Mouse (Mus musculus) neural tube, embryonic 12.5 days (tissue): ENCODE data around the gene Dph1. TPM values are rescaled to one million over a fixed set of nuclear protein-coding genes. Genes with fewer than 3 reads are reported as not detected.

Experiments used
- ATAC-seq: fragments of 200-750 bp; cut with Nextera tagmentation; 2 replicates; pipeline ENCODE4 v1.8.0; 2017; ENCODE audit warnings: low read depth, mild to moderate bottlenecking, moderate TSS enrichment, moderate library complexity; ENCODE audit not compliant: low FRiP score
- H3K27ac ChIP-seq: fragments of 300-500 bp; sonication (generic); 2 replicates; pipeline ENCODE4 v1.5.1; 2016
- H3K27me3 ChIP-seq: fragments of 300-500 bp; sonication (generic); replicated peaks from 2 replicates; pipeline ENCODE4 v1.6.1; 2016; ENCODE audit warnings: mild to moderate bottlenecking
- H3K36me3 ChIP-seq: fragments of 300-500 bp; sonication (generic); 2 replicates; pipeline ENCODE4 v1.6.1; 2016; ENCODE audit warnings: mild to moderate bottlenecking
- H3K4me1 ChIP-seq: fragments of 300-500 bp; sonication (generic); 2 replicates; pipeline ENCODE4 v1.6.1; 2016
- H3K4me2 ChIP-seq: fragments of 300-500 bp; sonication (generic); replicated peaks from 2 replicates; pipeline ENCODE4 v1.6.1; 2016; ENCODE audit warnings: mild to moderate bottlenecking
- H3K4me3 ChIP-seq: fragments of 300-500 bp; sonication (generic); 2 replicates; pipeline ENCODE4 v1.5.1; 2016
- H3K9ac ChIP-seq: fragments of 300-500 bp; sonication (generic); 2 replicates; pipeline ENCODE4 v1.6.1; 2016; ENCODE audit warnings: mild to moderate bottlenecking
- H3K9me3 ChIP-seq: fragments of 300-500 bp; sonication (generic); 2 replicates; pipeline ENCODE4 v1.6.1; 2016; ENCODE audit warnings: mild to moderate bottlenecking
- WGBS: fragments of 180-500 bp; shearing (Covaris S2); methylation state at CpG from one replicate; pipeline ENCODE4 v1.1.7; 2016; 5-methylcytosine and 5-hydroxymethylcytosine counted together
- polyA plus RNA-seq: library from polyadenylated mRNA; unstranded; fragments of >200 nt; fragmentation: Nextera tagmentation; extraction: Ambion mirVana; gene quantifications from 2 replicates; pipeline ENCODE4 v1.2.1, GENCODE M21; 2016

Gene Dph1
- polyA plus RNA-seq, 1 experiment from 2014 or later: 18.4 TPM

GRCm38 (mm10) chr11:75162591-75163080 lies 28.4 kb downstream of the Dph1 start:
- ATAC-seq: no peak
- H3K36me3 ChIP-seq: peaks cover 50% of the 10 kb centered on the region
- H3K27ac ChIP-seq: no peak overlapping the region
- peaks cover 54% of the 10 kb centered on the region for H3K27me3 ChIP-seq
- H3K9ac ChIP-seq: no peak overlapping the region
- 91% methylated on average over 12 of the region's 12 CpGs for WGBS
- H3K9me3 ChIP-seq: no peaks in the 10 kb centered on the region
- no peak overlapping the region for H3K4me2 ChIP-seq
- H3K4me3 ChIP-seq: no peak overlapping the region
- H3K4me1 ChIP-seq: peaks cover 26% of the 10 kb centered on the region

GRCm38 (mm10) chr11:75161417-75162008 lies 29.5 kb downstream of the Dph1 start:
- Histone ChIP-seq H3K4me2 (no peak overlapping the region), H3K9ac (no peak overlapping the region), H3K9me3 (no peaks in the 10 kb centered on the region), H3K36me3 (peaks cover 50% of the 10 kb centered on the region), H3K4me3 (no peak overlapping the region), H3K4me1 (peaks cover 21% of the 10 kb centered on the region), H3K27ac (no peak overlapping the region), H3K27me3 (peaks cover 43% of the 10 kb centered on the region)
- WGBS: 80% methylated on average over 4 of the region's 4 CpGs
- ATAC-seq: no peak

GRCm38 (mm10) chr11:75160954-75161353 lies 30.1 kb downstream of the Dph1 start:
- ATAC-seq: no peak
- H3K27me3 ChIP-seq: peaks cover 37% of the 10 kb centered on the region
- 89% methylated on average over 7 of the region's 7 CpGs for WGBS
- H3K4me2 ChIP-seq: no peak overlapping the region
- H3K4me1 ChIP-seq: peaks cover 16% of the 10 kb centered on the region
- no peak overlapping the region for H3K27ac ChIP-seq
- H3K9ac ChIP-seq: no peak overlapping the region
- H3K4me3 ChIP-seq: no peak overlapping the region
- peaks cover 53% of the 10 kb centered on the region for H3K36me3 ChIP-seq
- H3K9me3 ChIP-seq: no peaks in the 10 kb centered on the region

GRCm38 (mm10) chr11:75159564-75159963 lies 31.5 kb downstream of the Dph1 start:
- no peak overlapping the region for H3K4me2 ChIP-seq
- no peak overlapping the region for H3K9ac ChIP-seq
- H3K27me3 ChIP-seq: peaks cover 23% of the 10 kb centered on the region
- 0 out of 2 replicates have a peak, but pooled peaks cover 6% of the 10 kb centered on the region for H3K4me1 ChIP-seq
- no peak overlapping the region for H3K4me3 ChIP-seq
- WGBS: 55% methylated on average over 2 of the region's 2 CpGs
- peaks cover 53% of the 10 kb centered on the region for H3K36me3 ChIP-seq
- no peaks in the 10 kb centered on the region for H3K9me3 ChIP-seq
- H3K27ac ChIP-seq: no peak overlapping the region
- no peak for ATAC-seq

GRCm38 (mm10) chr11:75158432-75158831 lies 32.6 kb downstream of the Dph1 start:
- Histone ChIP-seq H3K27ac (no peak overlapping the region), H3K27me3 (peaks cover 12% of the 10 kb centered on the region), H3K36me3 (peaks cover 47% of the 10 kb centered on the region), H3K4me2 (no peak overlapping the region), H3K4me3 (no peak overlapping the region), H3K9ac (no peak overlapping the region), H3K9me3 (no peaks in the 10 kb centered on the region), H3K4me1 (0 out of 2 replicates have a peak, but pooled peaks cover 6% of the 10 kb centered on the region)
- no peak for ATAC-seq
- whole genome bisulfite sequencing: 95% methylated on average over 14 of the region's 14 CpGs

GRCm38 (mm10) chr11:75157901-75158300 lies 33.1 kb downstream of the Dph1 start:
- Histone ChIP-seq H3K9ac (no peak overlapping the region), H3K36me3 (peaks cover 47% of the 10 kb centered on the region), H3K27ac (no peak overlapping the region), H3K27me3 (peaks cover 7% of the 10 kb centered on the region), H3K4me2 (no peak overlapping the region), H3K4me1 (0 out of 2 replicates have a peak, but pooled peaks cover 6% of the 10 kb centered on the region), H3K9me3 (no peaks in the 10 kb centered on the region), H3K4me3 (no peak overlapping the region)
- ATAC-seq: no peak
- WGBS: 50% methylated on average over 2 of the region's 2 CpGs

- Histone ChIP-seq H3K4me1 (0 out of 2 replicates have a peak, but pooled peaks cover 6% of the 10 kb centered on the region), H3K36me3 (peaks cover 40% of the 10 kb centered on the region), H3K27me3 (no peaks in the 10 kb centered on the region), H3K27ac (no peak overlapping the region), H3K4me2 (no peak overlapping the region), H3K9ac (no peak overlapping the region), H3K4me3 (no peak overlapping the region), H3K9me3 (no peaks in the 10 kb centered on the region)
- WGBS: 61% methylated on average over 4 of the region's 4 CpGs
- ATAC-seq: no peak
Observed at GRCm38 (mm10) chr11:75157037-75157436, 34.0 kb downstream of the Dph1 start.

GRCm38 (mm10) chr11:75156416-75156815 lies 34.6 kb downstream of the Dph1 start:
- Histone ChIP-seq H3K27me3 (no peaks in the 10 kb centered on the region), H3K36me3 (peaks cover 37% of the 10 kb centered on the region), H3K4me2 (no peak overlapping the region), H3K4me1 (0 out of 2 replicates have a peak, but pooled peaks cover 6% of the 10 kb centered on the region), H3K4me3 (no peak overlapping the region), H3K27ac (no peak overlapping the region), H3K9me3 (no peaks in the 10 kb centered on the region), H3K9ac (no peak overlapping the region)
- WGBS: 87% methylated on average over 5 of the region's 5 CpGs
- no peak for ATAC-seq

GRCm38 (mm10) chr11:75155985-75156384 lies 35.1 kb downstream of the Dph1 start:
- Histone ChIP-seq H3K4me2 (no peak overlapping the region), H3K4me1 (0 out of 2 replicates have a peak, but pooled peaks cover 6% of the 10 kb centered on the region), H3K4me3 (no peak overlapping the region), H3K9ac (no peak overlapping the region), H3K27me3 (no peaks in the 10 kb centered on the region), H3K36me3 (peaks cover 36% of the 10 kb centered on the region), H3K27ac (no peak overlapping the region), H3K9me3 (no peaks in the 10 kb centered on the region)
- 78% methylated on average over 6 of the region's 6 CpGs for WGBS
- no peak for ATAC-seq

- H3K36me3 ChIP-seq: peaks cover 25% of the 10 kb centered on the region
- no peak overlapping the region for H3K9ac ChIP-seq
- no peak overlapping the region for H3K4me2 ChIP-seq
- H3K9me3 ChIP-seq: no peaks in the 10 kb centered on the region
- 79% methylated on average over 6 of the region's 6 CpGs for WGBS
- ATAC-seq: no peak
- H3K27ac ChIP-seq: no peak overlapping the region
- H3K4me1 ChIP-seq: 0 out of 2 replicates have a peak, but pooled peaks cover 6% of the 10 kb centered on the region
- no peaks in the 10 kb centered on the region for H3K27me3 ChIP-seq
- no peak overlapping the region for H3K4me3 ChIP-seq
Observed at GRCm38 (mm10) chr11:75154053-75154585, 36.9 kb downstream of the Dph1 start.

- 85% methylated on average over 18 of the region's 18 CpGs for WGBS
- Histone ChIP-seq H3K4me1 (peaks cover 17% of the 10 kb centered on the region), H3K36me3 (peaks cover 18% of the 10 kb centered on the region), H3K27ac (no peak overlapping the region), H3K4me2 (no peak overlapping the region), H3K27me3 (no peaks in the 10 kb centered on the region), H3K9ac (no peak overlapping the region), H3K9me3 (no peaks in the 10 kb centered on the region), H3K4me3 (no peak overlapping the region)
- no peak for ATAC-seq
Observed at GRCm38 (mm10) chr11:75152603-75153557, 38.2 kb downstream of the Dph1 start.

- Histone ChIP-seq H3K4me3 (no peak overlapping the region), H3K27me3 (no peaks in the 10 kb centered on the region), H3K9me3 (no peaks in the 10 kb centered on the region), H3K27ac (no peak overlapping the region), H3K36me3 (peaks cover 15% of the 10 kb centered on the region; the same call in 1 of the 2 replicates), H3K4me2 (no peak overlapping the region), H3K4me1 (peaks cover 24% of the 10 kb centered on the region), H3K9ac (no peak overlapping the region)
- no peak for ATAC-seq
- WGBS: 90% methylated on average over 1 of the region's 1 CpGs
Observed at GRCm38 (mm10) chr11:75150346-75150745, 40.7 kb downstream of the Dph1 start.
